Mouse (Mus musculus): ENCODE results near the gene Zfp266. TPM values are rescaled to one million over a fixed set of nuclear protein-coding genes. Genes with fewer than 3 reads are reported as not detected.
"Not testable (repeated sequence)": the region's sequence is repeated elsewhere in the genome, so short reads cannot be mapped to it uniquely, and the experiment has no call there.

The Zfp266 gene
- polyA plus RNA-seq (2015; fragmentation: Nextera tagmentation; extraction: Ambion mirVana) = 82.9 and 91.7 TPM in 2 replicates

GRCm38 (mm10) chr9:20521306-20521957 is at the start of gene Zfp266:
TSS of gene Zfp266 (minus strand) at chr9:20521417.
- H3K9me3 ChIP-seq (replicated peaks) = no peaks in the 10 kb centered on the region

GRCm38 (mm10) chr9:20565326-20566030 is 44.3 kb upstream of the Zfp266 start:
- WGBS = 80% methylated on average over 3 of the region's 3 CpGs
- H3K4me2 ChIP-seq; ATAC-seq (ENCODE audit: low FRiP score): not testable (repeated sequence)

More at GRCm38 (mm10) chr9:20521306-20521957, at the start of gene Zfp266:
- H3K4me3 ChIP-seq (replicated peaks) = peak within 1 kb of the TSS; percentile 85
- H3K9ac ChIP-seq (replicated peaks) = peak within 1 kb of the TSS; percentile 91
- peaks cover 36% of the 10 kb centered on the region for H3K4me1 ChIP-seq
- peak; percentile 93 for ATAC-seq (ENCODE audit: low FRiP score)
- 0% methylated on average over 46 of the region's 46 CpGs for WGBS
- H3K4me2 ChIP-seq = peak within 1 kb of the TSS; percentile 81
- H3K27me3 ChIP-seq (replicated peaks) = no peaks in the 10 kb centered on the region
- peak within 1 kb of the TSS; percentile 98 for H3K27ac ChIP-seq (replicated peaks)
- peaks cover 3% of the 10 kb centered on the region; the same call in 1 of the 2 replicates for H3K36me3 ChIP-seq

GRCm38 (mm10) chr9:20562177-20562576 is 41.0 kb upstream of the Zfp266 start:
- no peak overlapping the region for H3K27ac ChIP-seq (replicated peaks)
- no peak overlapping the region for H3K4me2 ChIP-seq

More at GRCm38 (mm10) chr9:20565326-20566030, 44.3 kb upstream of the Zfp266 start:
- not testable (repeated sequence) for H3K4me1 ChIP-seq; H3K27ac ChIP-seq (replicated peaks); H3K9me3 ChIP-seq (replicated peaks); H3K4me3 ChIP-seq (replicated peaks); H3K27me3 ChIP-seq (replicated peaks); H3K9ac ChIP-seq (replicated peaks); H3K36me3 ChIP-seq

GRCm38 (mm10) chr9:20552698-20553097 is 31.5 kb upstream of the Zfp266 start:
- H3K4me1 ChIP-seq = no peaks in the 10 kb centered on the region
- no peak overlapping the region for H3K4me2 ChIP-seq
- H3K27ac ChIP-seq (replicated peaks) = no peak overlapping the region
- no peaks in the 10 kb centered on the region for H3K36me3 ChIP-seq
- no peak for ATAC-seq (ENCODE audit: low FRiP score)
- 52% methylated on average over 1 of the region's 1 CpGs for WGBS
- no peak overlapping the region for H3K4me3 ChIP-seq (replicated peaks)
- H3K9me3 ChIP-seq (replicated peaks) = no peaks in the 10 kb centered on the region
- H3K27me3 ChIP-seq (replicated peaks) = no peaks in the 10 kb centered on the region
- H3K9ac ChIP-seq (replicated peaks) = no peak overlapping the region

More at GRCm38 (mm10) chr9:20562177-20562576, 41.0 kb upstream of the Zfp266 start:
- WGBS = 85% methylated on average over 5 of the region's 5 CpGs
- Histone ChIP-seq H3K9ac (replicated peaks) (no peak overlapping the region), H3K9me3 (replicated peaks) (no peaks in the 10 kb centered on the region), H3K4me1 (no peaks in the 10 kb centered on the region), H3K27me3 (replicated peaks) (0 out of 2 replicates have a peak, but pooled peaks cover 3% of the 10 kb centered on the region), H3K36me3 (no peaks in the 10 kb centered on the region), H3K4me3 (replicated peaks) (no peak overlapping the region)
- ATAC-seq (ENCODE audit: low FRiP score) = no peak

GRCm38 (mm10) chr9:20551781-20552275 is 30.6 kb upstream of the Zfp266 start:
- H3K4me1 ChIP-seq = no peaks in the 10 kb centered on the region
- no peaks in the 10 kb centered on the region for H3K36me3 ChIP-seq
- WGBS = 60% methylated on average over 5 of the region's 5 CpGs
- no peak overlapping the region for H3K9ac ChIP-seq (replicated peaks)
- no peaks in the 10 kb centered on the region for H3K27me3 ChIP-seq (replicated peaks)
- no peak for ATAC-seq (ENCODE audit: low FRiP score)
- no peak overlapping the region for H3K4me2 ChIP-seq
- H3K9me3 ChIP-seq (replicated peaks) = no peaks in the 10 kb centered on the region
- no peak overlapping the region for H3K27ac ChIP-seq (replicated peaks)
- no peak overlapping the region for H3K4me3 ChIP-seq (replicated peaks)

- 35% methylated on average over 8 of the region's 8 CpGs for WGBS
- Histone ChIP-seq H3K4me3 (replicated peaks) (peak overlapping the region; percentile 43), H3K27ac (replicated peaks) (peak overlapping the region; percentile 88), H3K4me2 (peak overlapping the region; percentile 81), H3K27me3 (replicated peaks) (0 out of 2 replicates have a peak, but pooled peaks cover 7% of the 10 kb centered on the region), H3K4me1 (peaks cover 19% of the 10 kb centered on the region), H3K9me3 (replicated peaks) (no peaks in the 10 kb centered on the region), H3K9ac (replicated peaks) (peak overlapping the region; percentile 48), H3K36me3 (no peaks in the 10 kb centered on the region)
- peak; percentile 46; the same call in 1 of the 2 replicates for ATAC-seq (ENCODE audit: low FRiP score)
Observed at GRCm38 (mm10) chr9:20545151-20545550, 23.9 kb upstream of the Zfp266 start.

- Histone ChIP-seq H3K27me3 (replicated peaks) (0 out of 2 replicates have a peak, but pooled peaks cover 7% of the 10 kb centered on the region), H3K27ac (replicated peaks) (peak overlapping the region; percentile 88), H3K36me3 (no peaks in the 10 kb centered on the region), H3K4me3 (replicated peaks) (peak overlapping the region; percentile 43), H3K9ac (replicated peaks) (peak overlapping the region; percentile 48), H3K4me2 (peak overlapping the region; percentile 81), H3K4me1 (peaks cover 19% of the 10 kb centered on the region), H3K9me3 (replicated peaks) (no peaks in the 10 kb centered on the region)
- WGBS = 1% methylated on average over 43 of the region's 43 CpGs
- ATAC-seq (ENCODE audit: low FRiP score) = peak; percentile 96
Observed at GRCm38 (mm10) chr9:20544070-20544821, 23.0 kb upstream of the Zfp266 start.

GRCm38 (mm10) chr9:20543496-20543895 is 22.3 kb upstream of the Zfp266 start:
- Histone ChIP-seq H3K9me3 (replicated peaks) (no peaks in the 10 kb centered on the region), H3K36me3 (no peaks in the 10 kb centered on the region), H3K4me1 (peaks cover 19% of the 10 kb centered on the region), H3K9ac (replicated peaks) (no peak overlapping the region), H3K27me3 (replicated peaks) (0 out of 2 replicates have a peak, but pooled peaks cover 7% of the 10 kb centered on the region), H3K4me2 (peak overlapping the region; percentile 81; the same call in 1 of the 2 replicates), H3K4me3 (replicated peaks) (no peak overlapping the region), H3K27ac (replicated peaks) (peak overlapping the region; percentile 88)
- WGBS = 23% methylated on average over 6 of the region's 6 CpGs
- ATAC-seq (ENCODE audit: low FRiP score) = peak; percentile 2; the same call in 1 of the 2 replicates

- WGBS = 82% methylated on average over 2 of the region's 2 CpGs
- no peak for ATAC-seq (ENCODE audit: low FRiP score)
Observed at GRCm38 (mm10) chr9:20536598-20536997, 15.4 kb upstream of the Zfp266 start.

GRCm38 (mm10) chr9:20534326-20534926 is 13.2 kb upstream of the Zfp266 start:
- Histone ChIP-seq H3K4me1 (no peaks in the 10 kb centered on the region), H3K36me3 (no peaks in the 10 kb centered on the region), H3K4me3 (replicated peaks) (no peak overlapping the region), H3K27ac (replicated peaks) (no peak overlapping the region), H3K9me3 (replicated peaks) (no peaks in the 10 kb centered on the region), H3K4me2 (no peak overlapping the region), H3K27me3 (replicated peaks) (peaks cover 7% of the 10 kb centered on the region), H3K9ac (replicated peaks) (no peak overlapping the region)
- ATAC-seq (ENCODE audit: low FRiP score) = no peak
- WGBS = 78% methylated on average over 8 of the region's 8 CpGs

More at GRCm38 (mm10) chr9:20536598-20536997, 15.4 kb upstream of the Zfp266 start:
- Histone ChIP-seq H3K9me3 (replicated peaks) (no peaks in the 10 kb centered on the region), H3K9ac (replicated peaks) (no peak overlapping the region), H3K36me3 (no peaks in the 10 kb centered on the region), H3K4me3 (replicated peaks) (no peak overlapping the region), H3K27ac (replicated peaks) (no peak overlapping the region), H3K27me3 (replicated peaks) (peaks cover 5% of the 10 kb centered on the region), H3K4me2 (no peak overlapping the region), H3K4me1 (no peaks in the 10 kb centered on the region)

All from neural tube, embryonic 15.5 days (tissue).